Mouse (Mus musculus) gastrocnemius, postnatal 14 days (tissue): ENCODE measurements at regions not wholly inside any gene's neighbourhood (a gene's known extent, or its start where the extent isn't known, plus 50 kb on each side); places are given as distances from the start of the nearest gene placed in this dataset.
A peak's percentile ranks its signal among the peaks of the same experiment; 100 is the strongest.

ENCODE experiments used
- DNase-seq: peaks from one replicate; pipeline ENCODE4 v3.0.0; 2021; ENCODE audit warnings: mixed read lengths
- intact Hi-C: fragments of 180-260 bp; cut with DNase I; formaldehyde crosslinking; loops from one replicate; pipeline ENCODE4 v1.15.1; 2025; ENCODE audit warnings: low total_unique reads

DNA sequence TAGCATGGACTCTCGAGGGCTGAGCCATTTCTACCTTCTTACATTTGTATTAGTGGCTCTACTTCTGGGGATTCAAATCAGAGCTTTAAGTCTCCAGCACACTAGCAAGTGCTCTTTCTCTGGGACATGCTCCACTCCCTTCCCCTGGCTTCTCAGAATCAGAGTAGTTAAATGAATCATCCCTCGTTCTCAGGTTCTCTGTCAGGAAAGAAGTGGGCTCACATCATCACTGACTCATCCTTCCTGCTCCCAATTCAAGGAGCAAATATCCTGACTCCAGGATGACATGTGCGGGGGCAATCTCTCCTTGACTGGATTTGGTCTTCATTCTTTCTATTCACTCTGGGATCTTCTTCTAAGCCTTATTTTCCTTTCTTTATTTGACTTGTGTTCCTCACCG lies 266.2 kb upstream of the Slc35b3 start:
- intact Hi-C loops = no loop called here
- no peak for DNase-seq

DNA sequence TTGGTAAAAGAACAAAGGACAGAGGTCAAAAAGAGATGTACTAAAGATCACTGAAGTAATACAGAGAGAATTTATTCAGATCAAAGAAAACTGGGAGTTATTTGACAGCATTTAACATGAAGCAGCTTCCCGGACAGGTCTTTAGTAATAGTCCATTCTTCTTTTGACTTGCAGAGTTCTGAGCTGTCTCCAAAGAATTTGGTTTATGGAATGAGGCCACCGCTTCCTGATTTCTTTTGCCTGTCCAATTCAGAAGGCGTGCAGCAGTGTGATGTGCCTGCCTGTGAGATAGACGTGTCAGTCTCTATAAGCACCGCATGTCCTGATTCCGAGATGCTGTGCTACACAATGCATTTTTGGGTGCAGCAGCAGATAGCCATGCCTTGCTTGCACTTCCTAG lies 265.0 kb upstream of the Slc35b3 start:
- DNase-seq = no peak
- intact Hi-C loops = no loop called here

DNA sequence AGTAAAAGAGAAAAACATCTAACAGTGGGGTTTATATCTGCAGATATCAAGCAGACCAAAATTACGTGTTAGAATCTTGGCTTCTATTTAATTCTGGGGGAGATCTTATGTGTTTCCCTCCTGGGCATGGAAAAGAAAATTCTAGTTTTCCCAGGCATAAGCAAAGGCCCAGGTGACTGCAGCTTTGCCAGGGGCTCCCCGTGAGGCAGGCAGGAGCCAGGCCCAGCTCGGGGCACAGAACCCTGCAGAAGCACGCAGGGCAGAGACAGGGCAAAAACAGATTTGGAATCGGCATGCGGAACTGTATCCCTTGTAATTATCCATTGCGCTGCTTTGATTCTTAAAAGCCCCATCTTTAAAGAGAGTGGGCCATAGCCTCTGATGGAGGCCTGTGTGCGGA lies 250.4 kb upstream of the Slc35b3 start:
- intact Hi-C loops = no loop called here
- DNase-seq = no peak

GRCm38 (mm10) chr13:39183715-39184179 lies 223.1 kb upstream of the Slc35b3 start:
- intact Hi-C loops = no loop called here
- DNase-seq = no peak

DNA sequence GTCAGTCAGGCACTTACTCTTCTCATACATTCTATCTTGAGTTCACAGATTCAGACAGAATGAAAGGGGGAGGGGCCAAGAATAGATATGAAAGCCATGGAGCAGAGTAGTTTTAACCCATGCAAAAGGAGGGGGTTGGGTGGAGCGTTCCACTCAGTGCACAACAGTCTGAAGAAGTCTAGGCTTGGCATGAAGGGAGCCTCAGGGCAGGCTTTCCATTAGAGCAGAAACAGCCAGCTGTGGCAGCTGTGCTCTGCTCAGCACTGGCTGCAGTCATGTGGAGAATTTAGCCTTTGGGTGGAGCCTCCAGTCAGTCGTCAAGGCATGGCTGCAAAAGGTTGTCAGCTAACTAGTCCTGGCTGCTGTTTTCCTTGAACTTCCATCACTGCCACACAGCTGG lies 201.3 kb upstream of the Slc35b3 start:
- no peak for DNase-seq
- intact Hi-C loops = no loop called here

DNA sequence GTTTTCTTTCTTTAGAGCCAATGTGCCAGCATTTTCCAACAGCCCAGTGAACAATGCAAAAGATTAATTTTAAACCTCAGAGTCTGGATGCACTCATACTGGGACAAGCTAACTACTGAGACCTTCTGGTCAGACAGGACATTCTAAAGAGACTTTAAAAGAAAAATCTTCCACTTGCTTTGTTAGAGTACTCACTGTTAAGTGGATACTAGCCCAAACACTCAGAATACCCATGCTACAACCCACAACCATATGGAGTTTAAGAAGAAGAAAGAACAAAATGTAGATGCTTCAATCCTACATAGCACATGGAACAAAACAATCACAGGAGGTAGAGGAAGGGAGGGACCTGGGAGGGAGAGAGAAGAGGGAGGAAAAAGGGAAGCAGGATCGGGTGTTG lies 167.3 kb upstream of the Slc35b3 start:
- DNase-seq = no peak
- intact Hi-C loops = no loop called here

GRCm38 (mm10) chr13:39092058-39092457 lies 131.4 kb upstream of the Slc35b3 start:
- intact Hi-C loops = no loop called here
- no peak for DNase-seq

DNA sequence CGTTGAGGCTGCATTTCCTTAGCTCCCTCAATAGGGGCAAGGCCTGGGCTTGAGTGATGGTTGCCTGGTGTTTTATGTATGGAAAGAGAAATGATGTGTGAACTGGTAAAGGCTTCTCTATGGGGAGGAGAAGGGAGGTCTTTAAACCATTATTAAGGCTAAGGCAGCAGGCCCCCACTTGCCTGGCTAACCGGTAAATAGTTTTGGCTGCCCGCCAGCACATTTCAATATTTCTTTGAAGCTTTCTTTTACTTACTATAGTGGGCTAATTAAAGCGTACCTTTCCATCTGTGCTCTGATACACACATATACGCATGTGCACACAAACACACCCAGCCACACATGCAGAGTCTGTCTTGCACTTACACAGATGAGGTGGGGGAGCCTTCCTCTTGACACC lies 123.9 kb upstream of the Slc35b3 start:
- no peak for DNase-seq
- intact Hi-C loops = no loop called here

GRCm38 (mm10) chr13:39074211-39074610 lies 113.5 kb upstream of the Slc35b3 start:
- intact Hi-C loops = no loop called here
- DNase-seq = no peak

DNA sequence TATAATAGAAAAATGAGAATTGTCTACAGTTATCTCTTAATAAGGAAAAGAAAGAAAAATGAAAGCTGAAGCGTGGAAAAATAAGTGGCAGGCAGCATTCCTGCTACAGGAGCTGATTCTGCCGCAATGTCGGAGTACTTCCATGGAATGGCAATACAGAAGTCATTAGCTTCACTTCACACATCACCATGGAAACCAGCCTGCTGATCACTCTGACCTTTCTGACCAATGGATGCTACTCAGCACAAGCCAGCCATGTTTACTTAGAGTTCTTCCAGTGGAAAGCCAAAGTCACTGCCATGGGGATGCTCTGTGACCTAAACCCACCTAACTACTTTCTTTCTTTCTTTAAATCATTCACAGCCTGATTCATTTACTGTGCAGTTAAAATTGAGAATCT lies 71.6 kb upstream of the Slc35b3 start:
- intact Hi-C loops = no loop called here
- no peak for DNase-seq

- DNase-seq = no peak
- intact Hi-C loops = loop anchor here (10.0 kb wide), 1 partner anchor 165 kb away; no protein-coding TSS in a partner anchor
Measured at GRCm38 (mm10) chr13:39020168-39020567, 59.5 kb upstream of the Slc35b3 start.

DNA sequence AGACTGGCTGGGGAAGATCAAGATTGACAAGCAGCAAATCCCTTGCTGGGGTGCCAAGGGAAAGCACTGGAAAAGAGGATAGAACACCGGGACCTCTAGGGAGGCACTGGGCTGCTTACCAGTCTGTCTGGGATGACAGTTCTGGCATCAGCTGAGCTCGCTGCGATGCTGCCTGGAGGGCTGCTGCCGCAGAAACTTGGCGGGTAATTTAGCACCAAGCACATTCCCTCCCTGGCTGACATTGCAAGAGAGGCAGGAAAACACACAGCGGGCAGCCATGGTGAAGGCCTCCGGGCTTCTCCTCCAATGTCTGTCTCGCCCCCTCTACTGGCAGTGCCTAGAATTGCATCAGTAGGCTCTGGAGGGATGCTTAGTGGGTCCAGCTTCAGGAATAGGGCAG lies 51.0 kb upstream of the Slc35b3 start:
- intact Hi-C loops = no loop called here
- peak; percentile 67 for DNase-seq
